Mouse (Mus musculus) kidney, postnatal 25 days (tissue): ENCODE results near the gene Gprin2.

Experiments
- DNase-seq, 2 experiments: peaks; one replicate each; pipeline ENCODE4 v3.0.0; 2021; ENCODE audit warnings: mixed read lengths in 2 of 2

Gene Gprin2

GRCm38 (mm10) chr14:34200738-34201230 is 669 bp downstream of the Gprin2 start:
- peak; percentile 35 to 54 for DNase-seq

DNA sequence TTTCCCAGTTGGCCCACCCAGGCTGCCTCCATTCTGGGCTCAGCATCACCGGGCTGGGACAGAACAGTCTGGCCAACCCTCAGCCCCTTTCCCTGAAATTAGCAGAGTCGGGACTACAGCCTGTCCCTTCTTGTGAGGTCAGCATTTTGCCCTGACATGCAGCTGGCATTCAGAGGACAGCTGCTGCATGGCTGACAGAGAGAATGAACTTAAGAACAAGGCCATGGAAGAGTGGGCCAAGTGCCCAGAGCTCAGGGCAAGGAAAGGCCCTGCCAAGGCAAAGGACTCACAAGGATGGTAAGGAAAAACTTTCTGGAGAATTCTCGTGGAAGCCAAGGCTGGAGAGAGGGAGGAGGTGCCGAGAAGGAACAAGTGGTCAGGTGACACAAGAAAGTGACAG is 4.7 kb downstream of the Gprin2 start:
- DNase-seq, result no peak

DNA sequence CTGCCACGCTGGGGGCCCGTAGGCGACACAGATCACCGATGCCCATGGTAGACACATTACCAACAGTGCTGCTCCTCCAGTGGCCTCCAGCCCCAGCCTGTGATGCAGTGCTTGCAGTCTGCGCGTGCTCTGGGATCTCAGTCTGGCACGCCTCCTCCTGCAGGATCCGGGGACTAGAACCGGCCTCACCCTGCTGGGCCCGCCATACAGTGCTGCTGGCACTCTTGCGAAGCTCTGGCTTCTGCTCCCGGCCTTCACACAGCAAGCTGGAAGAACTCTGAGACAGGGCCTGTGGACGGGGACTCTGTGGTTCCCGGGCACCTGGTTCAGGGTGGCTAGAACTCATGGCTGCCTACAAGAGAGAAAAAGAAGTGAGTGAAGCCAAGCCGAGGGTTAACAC is 6.0 kb downstream of the Gprin2 start:
- no peak for DNase-seq

- DNase-seq, result peak in 1 of 2 experiments; percentile 18
These were observed 7.6 kb downstream of the Gprin2 start for GRCm38 (mm10) chr14:34193879-34194278.

GRCm38 (mm10) chr14:34190361-34190760 is 11.1 kb downstream of the Gprin2 start:
- peak in 1 of 2 experiments; percentile 41 for DNase-seq

DNA sequence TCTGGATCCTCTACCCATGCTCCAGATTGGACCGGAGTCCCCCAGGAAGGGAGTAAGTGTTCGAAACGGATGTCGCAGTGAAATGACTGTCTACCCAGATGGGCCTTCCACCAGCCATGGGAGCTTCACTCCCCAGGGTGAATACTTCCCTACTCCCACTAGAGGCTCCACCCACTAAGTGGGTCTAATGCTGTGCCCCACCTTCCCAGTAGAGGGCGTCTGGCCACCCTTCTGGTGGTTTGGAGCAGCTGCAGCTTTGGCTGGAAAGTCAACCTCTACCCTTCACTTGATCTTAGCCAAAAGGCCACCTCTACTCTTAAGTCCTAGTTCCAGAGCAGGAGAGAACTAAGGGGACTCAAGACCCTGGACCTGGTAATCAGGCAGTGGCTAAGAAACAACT is 12.8 kb downstream of the Gprin2 start:
- DNase-seq, result peak; percentile 71 to 72

GRCm38 (mm10) chr14:34183101-34183500 is 18.4 kb downstream of the Gprin2 start:
- DNase-seq, result peak; percentile 38 to 54

- DNase-seq, result no peak
These were observed 22.1 kb downstream of the Gprin2 start for GRCm38 (mm10) chr14:34179351-34179750.

DNA sequence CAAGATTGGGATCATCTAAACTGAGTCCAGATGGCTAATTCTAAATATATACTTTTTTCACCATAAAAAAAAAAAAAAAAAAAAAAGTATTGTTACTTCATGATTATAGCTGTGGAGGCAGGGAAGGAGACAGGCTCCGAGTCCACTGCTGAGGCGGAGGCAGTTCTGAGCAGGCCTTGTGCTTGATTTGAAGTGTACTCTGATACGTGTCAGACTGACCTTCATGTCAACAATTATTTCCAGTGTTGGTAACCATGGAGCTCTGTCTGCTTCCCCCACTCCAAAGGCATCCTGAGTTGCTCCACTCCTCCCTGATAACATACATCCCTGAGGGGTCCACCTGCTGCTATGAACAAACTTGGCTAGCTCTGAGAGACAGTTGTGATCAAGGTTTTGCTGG is 30.3 kb downstream of the Gprin2 start:
- no peak for DNase-seq

DNA sequence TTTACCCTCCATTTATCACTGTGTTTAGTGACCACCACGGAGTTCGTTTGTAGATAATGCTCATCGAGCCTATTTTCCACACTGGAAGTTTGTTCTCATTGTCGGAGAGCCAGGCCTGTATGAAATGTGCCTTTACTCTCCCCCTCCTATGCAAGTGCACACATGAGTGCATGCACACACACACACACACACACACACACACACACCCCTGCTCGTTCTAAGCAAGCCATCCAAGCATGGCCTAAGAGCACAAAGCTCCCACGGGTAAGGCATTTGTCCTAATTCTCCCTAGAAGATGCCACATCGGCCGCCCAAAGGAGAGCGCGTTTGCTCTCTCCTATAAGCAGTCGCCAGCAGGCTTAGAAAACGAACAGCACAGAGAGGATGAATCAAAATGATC is 45.7 kb downstream of the Gprin2 start:
- no peak for DNase-seq

DNA sequence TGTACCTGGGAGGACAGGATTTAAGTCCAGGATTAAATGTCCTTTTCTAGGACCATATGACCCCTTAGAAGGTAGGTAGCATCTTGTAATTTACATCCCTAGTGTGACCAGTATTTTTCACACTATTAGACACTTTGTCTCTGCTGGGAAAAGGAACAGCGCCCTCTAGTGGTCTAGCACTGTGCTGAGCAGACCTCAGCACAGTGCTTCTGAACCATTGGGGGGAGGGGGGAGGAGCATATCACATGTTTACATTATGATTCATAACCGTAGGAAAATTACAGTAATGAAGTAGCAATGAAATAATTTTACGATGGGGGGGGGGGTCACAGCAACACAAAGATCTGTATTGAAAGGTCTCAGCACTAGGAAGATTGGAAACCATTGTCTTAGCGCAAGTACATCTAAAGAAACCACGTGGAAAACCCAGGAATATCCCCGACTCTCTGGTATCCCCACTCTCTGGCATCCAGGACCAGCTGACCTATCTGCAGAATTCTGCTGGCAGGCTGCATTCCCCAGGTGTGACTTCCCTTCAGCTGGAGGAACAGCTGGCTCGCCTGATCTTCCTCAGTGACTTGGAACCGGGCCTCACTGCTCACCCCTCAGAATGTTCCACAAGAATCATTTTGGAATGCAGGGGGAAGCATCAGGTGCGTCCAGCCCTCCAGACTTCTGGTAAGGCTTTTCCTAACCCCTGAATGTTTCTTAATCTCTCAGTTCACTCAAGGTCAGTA is 46.7 kb downstream of the Gprin2 start:
- peak; percentile 59 to 62 for DNase-seq

DNA sequence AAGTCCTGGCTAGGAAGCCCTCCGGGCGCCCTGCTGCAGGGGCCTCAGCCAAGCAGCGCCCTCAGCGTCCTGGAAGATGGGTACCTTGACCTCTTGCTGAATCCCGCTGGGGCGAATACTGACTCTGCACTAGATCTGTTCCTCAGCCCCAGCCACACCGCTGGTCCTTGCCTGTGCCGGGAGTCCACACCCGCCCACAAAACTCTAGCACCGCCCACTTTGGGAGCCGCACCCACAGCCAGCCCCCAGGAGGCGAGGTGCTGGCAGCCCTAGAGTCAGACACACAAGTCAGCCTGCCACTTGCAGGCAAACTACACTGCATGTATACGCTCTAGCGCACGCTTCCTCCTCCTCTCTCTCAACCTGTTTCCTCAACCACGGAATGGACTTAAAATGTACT is 49.1 kb downstream of the Gprin2 start, which contains the start of gene Npy4r:
Gene Npy4r, minus strand, starts transcription at position 148 of the 400 bp plus-strand sequence.
- peak; percentile 66 to 81 for DNase-seq

DNA sequence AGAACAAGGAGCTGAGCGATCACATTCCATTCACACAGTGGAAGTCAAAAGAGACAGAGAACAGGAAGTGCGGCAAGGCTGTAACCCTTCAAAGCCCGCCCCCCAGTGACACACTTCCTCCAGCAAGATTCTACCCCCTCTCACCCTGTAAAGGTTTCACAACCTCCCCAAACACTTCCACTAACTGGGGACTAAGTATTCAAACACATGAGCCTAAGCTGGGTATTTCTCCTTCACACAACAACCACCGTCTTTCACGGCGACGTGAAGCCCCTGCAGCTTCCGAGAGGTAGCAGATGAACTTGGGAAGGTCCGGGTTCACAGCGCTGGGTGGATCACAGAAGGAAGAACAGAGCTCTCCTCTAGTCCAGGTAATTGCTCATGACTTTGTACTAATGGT is 58.5 kb downstream of the Gprin2 start:
- no peak for DNase-seq

DNA sequence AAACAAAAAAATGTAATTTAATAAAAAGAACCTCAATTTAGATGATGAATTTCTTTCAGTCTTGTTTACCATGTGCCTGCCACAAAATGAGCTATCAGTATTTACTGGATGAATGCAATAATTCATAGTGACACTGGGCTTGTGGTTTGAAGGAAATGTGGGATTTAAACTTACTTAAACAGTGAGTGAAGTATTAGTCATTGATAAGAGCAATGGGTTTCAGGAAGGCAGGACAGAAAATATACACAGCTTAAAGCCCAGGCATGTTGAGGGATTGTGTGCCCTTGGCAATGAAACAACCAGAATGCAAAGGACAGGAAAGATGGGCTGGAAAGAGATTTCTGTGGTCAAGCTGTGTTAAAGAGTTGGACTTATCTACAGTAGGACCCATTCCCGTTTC is 59.1 kb downstream of the Gprin2 start:
- DNase-seq, result no peak

- no peak for DNase-seq
These were observed 61.5 kb downstream of the Gprin2 start for GRCm38 (mm10) chr14:34139671-34140664.
